Mouse (Mus musculus) heart, postnatal 25 days (tissue): ENCODE results near the gene Trak1. TPM values are rescaled to one million over a fixed set of nuclear protein-coding genes. Genes with fewer than 3 reads are reported as not detected.

Source experiments
- DNase-seq: peaks from one replicate; pipeline ENCODE4 v3.0.0; 2022; ENCODE audit warnings: low spot score
- intact Hi-C: fragments of 180-260 bp; cut with DNase I; formaldehyde crosslinking; loops from one replicate; pipeline ENCODE4 v1.15.1; 2025
- total RNA-seq, 2 experiments: library from RNA; stranded (reverse); gene quantifications; 2 replicates each; pipeline ENCODE4 v1.2.3; 2021

The Trak1 gene
- total RNA-seq, 2 experiments from 2014 or later = 309 to 322 TPM

GRCm38 (mm10) chr9:121291275-121291674, 6.0 kb upstream of the Trak1 start:
- intact Hi-C loops = no loop called here
- DNase-seq = no peak

- intact Hi-C loops = no loop called here
- DNase-seq = no peak
Observed at GRCm38 (mm10) chr9:121293187-121293586, 4.1 kb upstream of the Trak1 start.

- DNase-seq = no peak
- intact Hi-C loops = loop anchor here (5.0 kb wide), 1 partner anchor 77 kb away; no protein-coding TSS in a partner anchor
Observed at GRCm38 (mm10) chr9:121295221-121295620, 2.1 kb upstream of the Trak1 start.

GRCm38 (mm10) chr9:121298065-121298398, 730 bp downstream of the Trak1 start:
- DNase-seq = no peak
- intact Hi-C loops = loop anchor here (1.0 to 5.0 kb wide), 2 partner anchors 16 to 74 kb away; no protein-coding TSS in a partner anchor

- DNase-seq = peak; percentile 54
- intact Hi-C loops = loop anchor here (1.0 to 5.0 kb wide), 2 partner anchors 16 to 74 kb away; no protein-coding TSS in a partner anchor
Observed at GRCm38 (mm10) chr9:121298411-121299091, 1.2 kb downstream of the Trak1 start.

- intact Hi-C loops = loop anchor here (5.0 kb wide), 1 partner anchor 73 kb away; no protein-coding TSS in a partner anchor
- DNase-seq = no peak
Observed at GRCm38 (mm10) chr9:121299223-121299755, 2.0 kb downstream of the Trak1 start.

- DNase-seq = no peak
- intact Hi-C loops = loop anchor here (2.0 to 5.0 kb wide), 2 partner anchors 55 to 72 kb away; no protein-coding TSS in a partner anchor
Observed at GRCm38 (mm10) chr9:121299976-121300570, 2.8 kb downstream of the Trak1 start.

- intact Hi-C loops = loop anchor here (2.0 kb wide), 1 partner anchor 54 kb away; no protein-coding TSS in a partner anchor
- DNase-seq = no peak
Observed at GRCm38 (mm10) chr9:121301041-121301920, 4.0 kb downstream of the Trak1 start.

- no peak for DNase-seq
- intact Hi-C loops = no loop called here
Observed at GRCm38 (mm10) chr9:121302543-121302942, 5.2 kb downstream of the Trak1 start.

- intact Hi-C loops = no loop called here
- no peak for DNase-seq
Observed at GRCm38 (mm10) chr9:121303086-121303485, 5.8 kb downstream of the Trak1 start.

GRCm38 (mm10) chr9:121303748-121304147, 6.4 kb downstream of the Trak1 start:
- intact Hi-C loops = no loop called here
- no peak for DNase-seq

- intact Hi-C loops = no loop called here
- DNase-seq = no peak
Observed at GRCm38 (mm10) chr9:121304520-121304919, 7.2 kb downstream of the Trak1 start.

GRCm38 (mm10) chr9:121305456-121305855, 8.2 kb downstream of the Trak1 start:
- no peak for DNase-seq
- intact Hi-C loops = no loop called here

- DNase-seq = no peak
- intact Hi-C loops = no loop called here
Observed at GRCm38 (mm10) chr9:121309287-121309686, 12.0 kb downstream of the Trak1 start.

GRCm38 (mm10) chr9:121310501-121310900, 13.2 kb downstream of the Trak1 start:
- intact Hi-C loops = no loop called here
- DNase-seq = no peak

- peak; percentile 1 for DNase-seq
- intact Hi-C loops = no loop called here
Observed at GRCm38 (mm10) chr9:121311846-121312236, 14.5 kb downstream of the Trak1 start.

- DNase-seq = no peak
- intact Hi-C loops = no loop called here
Observed at GRCm38 (mm10) chr9:121312237-121312891, 15.1 kb downstream of the Trak1 start.

- peak; percentile 93 for DNase-seq
- intact Hi-C loops = loop anchor here (1.0 kb wide), 1 partner anchor 16 kb away; no protein-coding TSS in a partner anchor
Observed at GRCm38 (mm10) chr9:121313656-121314374, 16.5 kb downstream of the Trak1 start.
